Mouse (Mus musculus) small intestine, adult 2 months (tissue): ENCODE measurements around the gene Ralgapb. TPM values are rescaled to one million over a fixed set of nuclear protein-coding genes. Genes with fewer than 3 reads are reported as not detected.
A peak's percentile ranks its signal among the peaks of the same experiment; 100 is the strongest.

Experiments used
- H3K27ac ChIP-seq: fragments of 200-500 bp; 2 replicates; pipeline ENCODE4 v1.5.1; 2012; ENCODE audit warnings: low read depth, low read length, control low read depth, inconsistent platforms; ENCODE audit not compliant: insufficient read depth
- H3K27me3 ChIP-seq: fragments of 200-500 bp; 2 replicates; pipeline ENCODE4 v1.6.1; 2012; ENCODE audit warnings: mild to moderate bottlenecking, moderate library complexity, low read length, inconsistent platforms; ENCODE audit not compliant: control insufficient read depth, insufficient read depth
- H3K36me3 ChIP-seq: fragments of 200-500 bp; 2 replicates; pipeline ENCODE4 v1.6.1; 2012; ENCODE audit warnings: mild to moderate bottlenecking, low read length, control low read depth, inconsistent platforms; ENCODE audit not compliant: control insufficient read depth, insufficient read depth
- H3K4me1 ChIP-seq: fragments of 200-500 bp; 2 replicates; pipeline ENCODE4 v1.6.1; 2012; ENCODE audit warnings: low read length, inconsistent platforms, mixed read lengths; ENCODE audit not compliant: control insufficient read depth, insufficient read depth, insufficient read length
- H3K4me3 ChIP-seq: fragments of 200-500 bp; 2 replicates; pipeline ENCODE4 v1.5.1; 2012; ENCODE audit warnings: low read depth, mild to moderate bottlenecking, control low read depth, inconsistent platforms, low read length, moderate library complexity
- CTCF ChIP-seq: fragments of 200-500 bp; IDR thresholded peaks from 2 replicates; pipeline ENCODE4 v1.5.1; 2012; ENCODE audit warnings: low read depth, mild to moderate bottlenecking, control low read depth, inconsistent platforms, low read length, moderate library complexity, mixed read lengths; ENCODE audit not compliant: insufficient replicate concordance, insufficient read length; ENCODE audit errors: extremely low read depth
- POLR2A ChIP-seq: fragments of 200-500 bp; IDR thresholded peaks from 2 replicates; pipeline ENCODE4 v1.6.1; 2012; ENCODE audit warnings: low read depth, mild to moderate bottlenecking, control low read depth, inconsistent platforms, low read length, moderate library complexity
- WGBS: fragments of 180-500 bp; shearing (Covaris S2); methylation state at CpG from one replicate; pipeline ENCODE4 v1.1.7; 2018; 5-methylcytosine and 5-hydroxymethylcytosine counted together
- polyA plus RNA-seq: library from polyadenylated mRNA; depleted of rRNA; stranded (reverse); fragments of >200 nt; gene quantifications from 2 replicates; pipeline ENCODE4 v1.2.3, GENCODE M21; 2012; rRNA removed

Gene Ralgapb
- polyA plus RNA-seq, result 7.1 and 16.4 TPM in 2 replicates

DNA sequence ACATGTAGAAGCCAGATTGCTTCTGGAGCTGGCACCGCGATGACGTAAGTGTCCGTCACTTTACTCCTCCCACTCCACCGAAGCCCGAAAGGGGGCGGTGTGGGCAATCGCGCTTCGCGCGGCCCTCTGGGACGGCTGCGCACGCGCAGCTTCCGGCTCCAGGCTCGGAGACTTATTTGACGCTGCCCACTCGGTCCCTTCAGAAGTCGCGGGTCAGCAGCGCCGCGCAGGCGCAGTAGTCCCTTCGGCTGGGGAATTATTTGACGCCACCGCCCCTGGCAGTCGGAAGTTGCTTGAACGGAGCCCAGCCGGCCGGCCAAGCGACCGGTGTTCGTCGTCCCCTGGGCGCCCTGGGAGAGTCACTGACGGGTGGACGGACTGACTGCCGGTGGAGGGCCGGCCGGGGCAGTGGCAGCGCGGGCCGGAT lies at the start of gene Ralgapb:
Gene Ralgapb, plus strand, starts transcription at position 254 of the 427 bp plus-strand sequence.
- under 1% methylated on average over 46 of the region's 46 CpGs for WGBS
- H3K27me3 ChIP-seq, result no peaks in the 10 kb centered on the region
- no peaks in the 10 kb centered on the region for H3K36me3 ChIP-seq
- TF ChIP-seq POLR2A (peak; percentile 67; the same call in 1 of the 2 replicates), CTCF (peak; percentile 67)
- H3K4me3 ChIP-seq, result peak within 1 kb of the TSS; percentile 97
- H3K4me1 ChIP-seq, result peaks cover 8% of the 10 kb centered on the region
- H3K27ac ChIP-seq, result peak within 1 kb of the TSS; percentile 61

DNA sequence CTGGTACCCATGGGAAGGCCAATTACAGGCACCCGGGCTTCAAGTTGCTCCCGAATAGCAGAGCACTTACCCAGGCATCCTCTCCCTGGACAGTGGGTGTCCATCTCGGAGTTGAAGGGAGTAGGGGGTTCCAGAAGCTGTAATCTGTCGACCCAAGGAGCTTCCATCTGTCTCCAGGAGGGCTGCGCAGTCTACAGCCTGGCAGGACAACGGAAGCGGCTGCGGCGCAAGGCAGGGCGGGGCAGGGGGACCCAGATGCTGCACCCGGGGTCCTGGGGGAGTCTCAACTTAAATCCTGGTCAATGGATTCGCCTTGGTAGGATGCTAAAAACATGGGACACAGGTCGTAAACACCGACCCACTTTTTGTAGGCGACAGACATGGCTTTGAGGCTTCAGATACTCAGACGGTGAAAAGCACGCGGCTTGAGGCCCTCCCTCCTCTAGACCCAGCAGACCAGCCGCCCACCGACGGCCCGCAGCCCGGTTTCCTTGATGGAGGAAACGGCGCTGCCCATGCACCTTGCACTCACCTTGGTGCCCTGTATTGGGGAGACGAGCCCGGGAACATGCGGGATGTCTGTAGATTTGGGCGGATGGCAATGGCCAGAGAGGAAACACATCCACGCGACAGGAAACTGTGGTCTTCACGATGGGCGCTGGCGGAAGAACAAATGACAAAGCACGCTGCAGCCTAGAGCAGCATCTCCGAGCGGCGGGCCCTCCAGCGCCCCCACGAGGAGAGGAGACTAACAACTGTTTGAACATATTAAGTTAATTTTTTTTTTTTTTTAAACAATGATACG lies 48.6 kb upstream of the Ralgapb start:
- H3K4me1 ChIP-seq, result peaks cover 16% of the 10 kb centered on the region; the same call in 1 of the 2 replicates
- no peaks in the 10 kb centered on the region for H3K27me3 ChIP-seq
- peak; percentile 92 for TF ChIP-seq CTCF
- TF ChIP-seq POLR2A, result peak; percentile 60
- H3K27ac ChIP-seq, result peak overlapping the region; percentile 4; the same call in 1 of the 2 replicates
- peaks cover 32% of the 10 kb centered on the region for H3K36me3 ChIP-seq
- peak overlapping the region; percentile 97 for H3K4me3 ChIP-seq
- WGBS, result under 1% methylated on average over 41 of the region's 41 CpGs

DNA sequence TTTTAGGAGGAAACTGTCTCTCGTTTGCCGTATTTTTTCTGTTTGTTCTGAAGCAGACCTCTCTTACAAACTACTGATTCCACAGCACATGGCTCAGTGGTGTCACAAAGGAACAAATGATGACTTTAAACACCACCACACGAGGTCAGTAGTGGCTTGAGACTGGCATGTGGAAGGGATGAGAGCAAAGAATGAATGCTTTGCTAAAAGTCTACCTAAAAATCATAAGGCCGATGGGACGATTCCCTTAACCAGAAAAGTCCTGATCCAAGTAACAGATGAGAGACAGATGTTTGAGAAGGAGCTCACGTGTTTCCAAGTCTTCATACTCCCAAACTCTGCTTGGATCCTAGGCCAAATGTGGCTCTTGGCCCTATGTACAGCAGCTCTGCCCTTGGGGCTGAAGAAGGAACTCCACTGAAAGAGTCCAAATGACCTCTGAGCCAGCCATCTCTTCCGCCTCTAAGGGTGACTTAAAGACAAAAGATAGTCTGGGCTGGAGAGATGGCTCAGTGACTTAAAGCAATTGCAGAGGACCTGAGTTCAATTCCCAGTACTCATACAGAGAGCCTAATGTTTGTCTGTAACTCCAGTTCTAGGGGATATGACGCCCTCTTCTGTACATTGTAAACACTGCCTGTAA lies 47.8 kb upstream of the Ralgapb start:
- Histone ChIP-seq H3K4me1 (peaks cover 16% of the 10 kb centered on the region; the same call in 1 of the 2 replicates), H3K4me3 (no peak overlapping the region), H3K27ac (no peak overlapping the region), H3K36me3 (peaks cover 25% of the 10 kb centered on the region), H3K27me3 (no peaks in the 10 kb centered on the region)
- 32% methylated on average over 8 of the region's 8 CpGs for WGBS
- no peak for TF ChIP-seq POLR2A
- no peak for TF ChIP-seq CTCF

DNA sequence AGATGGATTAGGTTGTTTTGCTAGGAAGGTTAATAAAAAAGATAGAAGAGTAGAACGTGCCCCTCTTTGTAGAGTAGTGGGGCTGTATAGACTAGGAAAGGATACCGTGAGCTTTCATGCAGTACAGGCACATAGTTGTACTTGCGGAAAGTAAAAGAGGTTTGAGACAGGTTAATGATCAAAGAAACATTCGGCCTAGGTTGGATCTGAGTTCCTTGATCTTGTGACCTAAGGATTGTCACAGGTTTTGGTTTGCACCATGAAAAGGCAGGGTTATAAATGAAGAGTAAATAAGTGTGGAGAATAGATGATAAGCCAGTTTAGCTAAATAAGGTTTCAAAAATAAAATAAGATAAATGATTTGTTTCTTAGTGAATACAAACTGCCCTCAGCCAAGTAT lies 45.5 kb upstream of the Ralgapb start:
- WGBS, result 51% methylated on average over 4 of the region's 4 CpGs
- Histone ChIP-seq H3K4me1 (peaks cover 12% of the 10 kb centered on the region; the same call in 1 of the 2 replicates), H3K36me3 (peaks cover 2% of the 10 kb centered on the region), H3K4me3 (no peak overlapping the region), H3K27ac (no peak overlapping the region), H3K27me3 (no peaks in the 10 kb centered on the region)
- no peak for TF ChIP-seq POLR2A
- TF ChIP-seq CTCF, result no peak

DNA sequence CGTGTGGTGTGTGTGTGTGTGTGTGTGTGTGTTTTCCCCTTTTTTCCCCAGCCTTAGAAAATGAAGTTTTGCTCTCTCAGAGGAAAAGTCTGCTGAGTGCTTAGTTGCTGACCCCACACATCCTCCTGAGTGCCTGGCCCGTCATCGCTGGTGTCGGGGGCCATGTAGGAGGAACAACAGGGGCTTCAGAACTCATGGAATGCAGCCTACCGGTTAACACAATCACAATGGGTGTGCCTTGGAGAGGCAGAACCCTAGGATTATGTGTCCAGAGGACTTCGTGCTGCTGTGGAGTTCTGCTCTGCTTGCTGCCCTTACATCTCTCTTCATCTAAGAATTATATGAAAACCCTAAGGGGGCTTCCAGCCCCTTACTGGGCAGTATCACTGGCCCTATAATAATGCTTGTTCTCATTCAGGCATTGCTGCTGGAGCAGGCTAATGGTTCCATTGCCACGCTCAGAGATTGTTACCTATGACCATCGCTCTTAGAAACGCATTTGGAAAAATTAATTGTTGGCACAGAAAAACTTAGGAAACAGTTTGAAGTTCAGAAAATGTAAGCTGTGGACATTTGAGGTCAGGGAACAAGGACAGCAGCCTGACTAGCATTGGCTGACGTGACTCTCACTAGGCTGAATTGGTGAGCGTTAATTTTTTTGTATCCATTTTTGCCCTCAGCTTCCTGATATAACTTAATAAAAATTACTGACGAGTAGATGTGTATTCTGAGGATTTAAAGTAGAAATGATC lies 44.4 kb upstream of the Ralgapb start:
- H3K27me3 ChIP-seq, result no peaks in the 10 kb centered on the region
- no peak overlapping the region for H3K4me3 ChIP-seq
- TF ChIP-seq CTCF (no peak), POLR2A (no peak)
- H3K36me3 ChIP-seq, result no peaks in the 10 kb centered on the region
- no peak overlapping the region for H3K27ac ChIP-seq
- WGBS, result 80% methylated on average over 12 of the region's 12 CpGs
- peaks cover 6% of the 10 kb centered on the region; the same call in 1 of the 2 replicates for H3K4me1 ChIP-seq

DNA sequence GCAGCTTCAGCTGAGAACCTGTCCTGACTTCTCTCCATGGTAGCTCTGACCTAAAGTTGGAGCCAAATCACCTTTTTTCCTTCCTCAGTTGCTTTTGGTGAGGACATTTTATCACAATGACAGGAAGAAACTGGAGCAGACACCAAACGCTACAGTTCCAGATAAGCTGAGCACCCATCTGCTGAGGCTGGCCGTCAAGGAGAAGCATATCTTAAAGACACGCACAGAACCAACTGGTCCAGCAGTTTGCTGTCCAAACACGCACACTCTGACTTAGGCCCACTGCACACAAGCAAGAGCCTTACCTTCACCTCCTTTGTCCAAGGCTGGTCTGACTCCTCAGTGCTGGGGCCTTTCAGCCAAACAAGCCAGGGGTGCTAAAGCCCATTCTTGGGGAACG lies 42.0 kb upstream of the Ralgapb start:
- 80% methylated on average over 5 of the region's 5 CpGs for WGBS
- Histone ChIP-seq H3K4me3 (no peak overlapping the region), H3K27me3 (no peaks in the 10 kb centered on the region), H3K4me1 (0 out of 2 replicates have a peak, but pooled peaks cover 2% of the 10 kb centered on the region), H3K36me3 (no peaks in the 10 kb centered on the region), H3K27ac (no peak overlapping the region)
- TF ChIP-seq CTCF, result no peak
- TF ChIP-seq POLR2A, result no peak

DNA sequence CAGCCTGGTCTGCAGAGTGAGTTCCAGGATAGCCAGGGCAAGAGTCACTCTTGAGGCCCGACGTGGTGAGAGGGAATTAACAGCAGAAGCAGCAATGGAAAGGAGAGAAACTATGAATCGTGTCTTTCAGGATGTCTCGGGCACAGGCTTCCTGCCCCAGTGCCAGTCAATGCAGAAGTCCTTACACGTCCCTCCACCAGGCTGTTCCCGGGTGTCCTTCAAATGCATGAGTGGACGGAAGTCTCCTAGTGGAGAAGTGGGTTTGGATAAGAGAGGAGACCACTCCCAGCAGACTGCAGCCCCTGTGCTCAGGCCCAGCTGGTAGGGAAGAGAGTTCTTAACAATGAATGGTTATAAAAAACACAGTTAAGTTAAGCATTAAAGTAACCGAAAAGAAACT lies 41.3 kb upstream of the Ralgapb start:
- H3K4me1 ChIP-seq, result 0 out of 2 replicates have a peak, but pooled peaks cover 2% of the 10 kb centered on the region
- no peaks in the 10 kb centered on the region for H3K36me3 ChIP-seq
- H3K27ac ChIP-seq, result no peak overlapping the region
- no peaks in the 10 kb centered on the region for H3K27me3 ChIP-seq
- WGBS, result 91% methylated on average over 8 of the region's 8 CpGs
- no peak overlapping the region for H3K4me3 ChIP-seq
- TF ChIP-seq POLR2A (no peak), CTCF (no peak)
